Mouse (Mus musculus): ENCODE results near the gene Sdccag8. TPM values are rescaled to one million over a fixed set of nuclear protein-coding genes. Genes with fewer than 3 reads are reported as not detected.

Sdccag8 gene
- polyA plus RNA-seq, 1 experiment from 2014 or later = 14.6 TPM

DNA sequence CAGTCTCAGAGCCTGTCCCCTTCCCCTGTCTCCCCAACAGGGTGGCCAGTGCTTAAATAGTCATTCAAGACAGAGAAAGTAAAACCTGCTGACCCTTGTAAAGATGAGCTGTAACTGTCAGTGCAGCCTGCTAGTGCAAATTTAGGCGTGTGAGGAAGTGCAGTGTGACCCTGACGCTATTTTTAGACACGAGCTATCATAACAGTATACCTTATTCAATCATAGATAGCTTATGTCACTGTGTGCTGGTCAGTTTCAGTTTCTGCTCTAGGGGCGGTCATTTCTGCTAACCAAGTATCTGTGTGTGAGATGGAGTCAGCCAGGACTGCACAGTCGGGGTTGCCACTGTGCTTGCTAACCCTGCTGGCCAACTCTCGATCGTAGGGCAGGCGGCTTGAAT lies 9.4 kb downstream of the Sdccag8 start:
- no peaks in the 10 kb centered on the region for H3K9me3 ChIP-seq (ENCODE audit: control insufficient read depth, low read length)
- no peaks in the 10 kb centered on the region for H3K4me1 ChIP-seq (ENCODE audit: control insufficient read depth, insufficient read depth, low read length)
- 88% methylated on average over 8 of the region's 8 CpGs for WGBS
- no peak overlapping the region for H3K9ac ChIP-seq (ENCODE audit: low read length)
- H3K4me3 ChIP-seq (ENCODE audit: low read depth, low read length) = no peak overlapping the region
- H3K4me2 ChIP-seq (ENCODE audit: low read depth, severe bottlenecking) = no peak overlapping the region
- DNase-seq (ENCODE audit: low spot score) (no peak), ATAC-seq (ENCODE audit: insufficient number of reproducible peaks, low FRiP score, low TSS enrichment, low read depth) (no peak)
- no peaks in the 10 kb centered on the region for H3K27me3 ChIP-seq (ENCODE audit: control insufficient read depth, insufficient read depth, low read length)
- no peaks in the 10 kb centered on the region for H3K36me3 ChIP-seq (ENCODE audit: control insufficient read depth, insufficient read depth, low read length)
- no peak overlapping the region for H3K27ac ChIP-seq (replicated peaks; ENCODE audit: low read depth, low read length)

DNA sequence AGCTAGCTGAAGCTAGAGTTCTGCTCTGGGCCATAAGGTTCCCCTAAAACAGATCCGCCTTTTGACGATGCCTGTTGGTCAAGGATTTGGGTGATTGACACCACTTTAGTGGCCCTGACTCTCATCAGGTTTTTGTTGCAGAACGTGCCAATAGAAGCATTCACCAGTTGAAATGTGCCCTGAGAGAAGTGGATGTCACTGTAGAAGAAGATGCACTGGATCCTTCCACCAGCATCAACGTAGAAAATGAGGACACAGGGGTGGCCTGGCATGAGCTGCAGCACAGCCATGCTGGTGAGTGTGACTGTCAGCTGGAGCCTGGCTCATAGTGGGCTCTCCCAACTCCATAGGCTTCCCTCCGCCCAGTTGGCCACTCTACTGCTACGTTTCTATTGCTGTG lies 10.2 kb downstream of the Sdccag8 start:
- WGBS = 79% methylated on average over 6 of the region's 6 CpGs
- ATAC-seq (ENCODE audit: insufficient number of reproducible peaks, low FRiP score, low TSS enrichment, low read depth) (no peak), DNase-seq (ENCODE audit: low spot score) (no peak)
- Histone ChIP-seq H3K36me3 (ENCODE audit: control insufficient read depth, insufficient read depth, low read length) (no peaks in the 10 kb centered on the region), H3K9me3 (ENCODE audit: control insufficient read depth, low read length) (no peaks in the 10 kb centered on the region), H3K4me2 (ENCODE audit: low read depth, severe bottlenecking) (no peak overlapping the region), H3K4me3 (ENCODE audit: low read depth, low read length) (no peak overlapping the region), H3K9ac (ENCODE audit: low read length) (no peak overlapping the region), H3K27me3 (ENCODE audit: control insufficient read depth, insufficient read depth, low read length) (no peaks in the 10 kb centered on the region), H3K27ac (replicated peaks; ENCODE audit: low read depth, low read length) (no peak overlapping the region), H3K4me1 (ENCODE audit: control insufficient read depth, insufficient read depth, low read length) (no peaks in the 10 kb centered on the region)

DNA sequence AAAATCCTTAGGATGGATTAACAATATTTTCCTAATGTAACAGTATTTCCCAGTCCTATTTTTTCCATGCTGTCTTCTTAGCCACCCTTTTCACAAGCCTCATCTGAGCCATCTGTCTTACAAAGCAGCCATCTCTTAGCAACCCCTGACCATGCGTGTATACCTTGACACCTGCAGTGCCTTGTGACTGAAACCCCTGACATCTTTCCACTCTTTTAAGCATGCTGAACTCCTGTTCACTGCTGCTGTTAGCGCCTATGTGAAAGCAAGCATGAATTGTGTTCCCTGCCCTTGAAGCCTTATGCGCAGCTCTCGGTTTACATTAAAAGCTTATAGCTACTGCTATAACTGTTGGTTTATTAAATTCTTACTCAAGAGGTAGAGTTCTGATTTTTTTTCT lies 10.6 kb downstream of the Sdccag8 start:
- Histone ChIP-seq H3K9ac (ENCODE audit: low read length) (no peak overlapping the region), H3K36me3 (ENCODE audit: control insufficient read depth, insufficient read depth, low read length) (no peaks in the 10 kb centered on the region), H3K27me3 (ENCODE audit: control insufficient read depth, insufficient read depth, low read length) (no peaks in the 10 kb centered on the region), H3K4me3 (ENCODE audit: low read depth, low read length) (no peak overlapping the region), H3K27ac (replicated peaks; ENCODE audit: low read depth, low read length) (no peak overlapping the region), H3K9me3 (ENCODE audit: control insufficient read depth, low read length) (no peaks in the 10 kb centered on the region), H3K4me2 (ENCODE audit: low read depth, severe bottlenecking) (no peak overlapping the region), H3K4me1 (ENCODE audit: control insufficient read depth, insufficient read depth, low read length) (no peaks in the 10 kb centered on the region)
- DNase-seq (ENCODE audit: low spot score) (no peak), ATAC-seq (ENCODE audit: insufficient number of reproducible peaks, low FRiP score, low TSS enrichment, low read depth) (no peak)
- 95% methylated on average over 4 of the region's 4 CpGs for WGBS

DNA sequence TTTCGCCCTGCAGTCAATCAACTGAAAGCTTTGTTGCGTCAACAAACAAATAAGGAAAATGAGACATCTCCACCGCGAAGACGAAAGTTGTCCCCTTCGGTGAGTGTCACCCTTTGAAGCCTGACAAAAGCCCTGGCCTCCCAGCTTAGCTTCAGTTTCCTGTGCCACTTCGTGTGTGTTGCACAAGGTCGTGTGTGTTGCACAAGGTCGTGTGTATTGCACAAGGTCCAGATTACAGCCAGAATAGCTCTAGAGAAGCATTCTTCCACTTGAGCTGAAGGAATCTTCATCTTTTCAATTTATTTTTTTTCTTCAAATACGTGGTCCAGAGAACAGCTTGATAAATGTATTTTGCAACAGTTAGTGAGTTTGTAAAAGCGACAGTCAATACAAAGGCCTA lies 11.7 kb downstream of the Sdccag8 start:
- H3K27ac ChIP-seq (replicated peaks; ENCODE audit: low read depth, low read length) = no peak overlapping the region
- no peaks in the 10 kb centered on the region for H3K9me3 ChIP-seq (ENCODE audit: control insufficient read depth, low read length)
- no peak overlapping the region for H3K9ac ChIP-seq (ENCODE audit: low read length)
- WGBS = 88% methylated on average over 11 of the region's 11 CpGs
- ATAC-seq (ENCODE audit: insufficient number of reproducible peaks, low FRiP score, low TSS enrichment, low read depth) (no peak), DNase-seq (ENCODE audit: low spot score) (no peak)
- H3K4me2 ChIP-seq (ENCODE audit: low read depth, severe bottlenecking) = no peak overlapping the region
- H3K27me3 ChIP-seq (ENCODE audit: control insufficient read depth, insufficient read depth, low read length) = no peaks in the 10 kb centered on the region
- no peak overlapping the region for H3K4me3 ChIP-seq (ENCODE audit: low read depth, low read length)
- no peaks in the 10 kb centered on the region for H3K4me1 ChIP-seq (ENCODE audit: control insufficient read depth, insufficient read depth, low read length)
- no peaks in the 10 kb centered on the region for H3K36me3 ChIP-seq (ENCODE audit: control insufficient read depth, insufficient read depth, low read length)

DNA sequence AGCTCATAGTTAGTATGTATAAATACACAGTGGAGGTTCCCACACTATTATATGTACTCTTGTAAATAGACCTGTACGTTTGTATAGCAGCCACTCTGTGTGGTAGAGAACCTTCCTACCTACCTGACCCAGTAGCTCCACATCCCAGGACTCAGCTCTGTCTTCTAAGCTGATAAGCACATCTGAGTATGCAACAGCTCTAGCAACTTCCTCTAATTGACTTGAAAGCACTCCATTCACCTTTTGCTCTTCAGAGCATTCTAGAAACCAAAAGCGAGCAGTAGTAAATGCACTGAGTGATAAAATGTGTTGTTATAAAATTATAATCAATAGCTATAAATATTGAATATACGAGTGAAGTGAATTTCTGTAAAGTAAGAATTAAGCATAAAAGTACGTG lies 12.5 kb downstream of the Sdccag8 start:
- no peaks in the 10 kb centered on the region for H3K4me1 ChIP-seq (ENCODE audit: control insufficient read depth, insufficient read depth, low read length)
- no peaks in the 10 kb centered on the region for H3K9me3 ChIP-seq (ENCODE audit: control insufficient read depth, low read length)
- no peak overlapping the region for H3K9ac ChIP-seq (ENCODE audit: low read length)
- DNase-seq (ENCODE audit: low spot score) (no peak), ATAC-seq (ENCODE audit: insufficient number of reproducible peaks, low FRiP score, low TSS enrichment, low read depth) (no peak)
- H3K36me3 ChIP-seq (ENCODE audit: control insufficient read depth, insufficient read depth, low read length) = no peaks in the 10 kb centered on the region
- H3K27ac ChIP-seq (replicated peaks; ENCODE audit: low read depth, low read length) = no peak overlapping the region
- WGBS = 91% methylated on average over 4 of the region's 4 CpGs
- H3K4me2 ChIP-seq (ENCODE audit: low read depth, severe bottlenecking) = no peak overlapping the region
- H3K27me3 ChIP-seq (ENCODE audit: control insufficient read depth, insufficient read depth, low read length) = no peaks in the 10 kb centered on the region
- no peak overlapping the region for H3K4me3 ChIP-seq (ENCODE audit: low read depth, low read length)

DNA sequence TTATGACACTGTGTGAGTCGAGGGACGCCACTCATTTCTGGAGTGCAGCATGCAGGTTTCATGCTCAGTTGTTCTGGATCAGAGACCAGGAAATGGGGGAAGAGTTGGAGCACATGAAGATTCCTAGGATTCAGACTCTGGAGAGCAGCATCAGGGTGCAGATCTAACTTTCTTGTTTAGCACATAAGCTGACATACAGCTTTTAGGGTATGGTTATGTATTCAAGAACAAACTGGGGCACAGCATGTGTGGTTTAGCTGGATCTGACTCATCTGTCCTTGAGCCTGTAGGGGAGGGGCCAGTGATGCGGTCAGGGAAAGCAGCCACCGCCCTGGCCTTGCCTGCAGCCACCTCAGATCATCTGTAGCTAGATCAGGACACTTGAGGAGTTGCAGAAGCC lies 12.9 kb downstream of the Sdccag8 start:
- ATAC-seq (ENCODE audit: insufficient number of reproducible peaks, low FRiP score, low TSS enrichment, low read depth) = no peak
- Histone ChIP-seq H3K4me3 (ENCODE audit: low read depth, low read length) (no peak overlapping the region), H3K9me3 (ENCODE audit: control insufficient read depth, low read length) (no peaks in the 10 kb centered on the region), H3K4me1 (ENCODE audit: control insufficient read depth, insufficient read depth, low read length) (no peaks in the 10 kb centered on the region), H3K27me3 (ENCODE audit: control insufficient read depth, insufficient read depth, low read length) (no peaks in the 10 kb centered on the region), H3K9ac (ENCODE audit: low read length) (no peak overlapping the region), H3K27ac (replicated peaks; ENCODE audit: low read depth, low read length) (no peak overlapping the region), H3K36me3 (ENCODE audit: control insufficient read depth, insufficient read depth, low read length) (no peaks in the 10 kb centered on the region), H3K4me2 (ENCODE audit: low read depth, severe bottlenecking) (no peak overlapping the region)
- 85% methylated on average over 4 of the region's 4 CpGs for WGBS
- DNase-seq (ENCODE audit: low spot score) = no peak

DNA sequence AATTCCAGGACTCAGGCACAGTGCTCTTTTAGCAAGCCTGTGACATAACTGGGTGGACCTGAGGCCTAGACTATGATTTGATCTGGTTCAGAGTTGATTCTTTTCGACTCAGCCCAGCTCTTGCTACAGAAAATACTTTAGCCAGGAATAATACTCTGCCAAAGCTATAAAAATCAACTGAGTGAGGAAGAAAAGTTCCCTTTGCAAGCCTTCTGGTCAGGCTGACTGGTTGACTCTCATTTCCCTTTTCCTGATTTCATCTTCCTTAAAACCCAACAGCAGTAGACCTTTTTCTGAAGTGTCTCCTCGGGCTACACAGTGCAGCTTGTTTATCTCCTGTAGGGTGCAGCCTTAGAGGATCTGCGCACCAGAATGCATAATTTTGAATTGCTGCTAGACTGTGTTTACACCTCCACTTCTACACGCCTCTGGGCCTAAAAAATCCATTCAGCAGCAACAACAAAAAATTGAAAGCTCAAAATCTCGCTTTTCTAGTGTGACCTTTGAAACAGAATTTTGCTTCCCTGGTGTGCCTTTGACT lies 13.6 kb downstream of the Sdccag8 start:
- no peak overlapping the region for H3K4me2 ChIP-seq (ENCODE audit: low read depth, severe bottlenecking)
- 75% methylated on average over 5 of the region's 5 CpGs for WGBS
- H3K4me1 ChIP-seq (ENCODE audit: control insufficient read depth, insufficient read depth, low read length) = no peaks in the 10 kb centered on the region
- H3K27ac ChIP-seq (replicated peaks; ENCODE audit: low read depth, low read length) = no peak overlapping the region
- H3K9ac ChIP-seq (ENCODE audit: low read length) = no peak overlapping the region
- no peaks in the 10 kb centered on the region for H3K36me3 ChIP-seq (ENCODE audit: control insufficient read depth, insufficient read depth, low read length)
- no peak for DNase-seq (ENCODE audit: low spot score)
- H3K9me3 ChIP-seq (ENCODE audit: control insufficient read depth, low read length) = no peaks in the 10 kb centered on the region
- H3K4me3 ChIP-seq (ENCODE audit: low read depth, low read length) = no peak overlapping the region
- ATAC-seq (ENCODE audit: insufficient number of reproducible peaks, low FRiP score, low TSS enrichment, low read depth) = no peak
- no peaks in the 10 kb centered on the region for H3K27me3 ChIP-seq (ENCODE audit: control insufficient read depth, insufficient read depth, low read length)

DNA sequence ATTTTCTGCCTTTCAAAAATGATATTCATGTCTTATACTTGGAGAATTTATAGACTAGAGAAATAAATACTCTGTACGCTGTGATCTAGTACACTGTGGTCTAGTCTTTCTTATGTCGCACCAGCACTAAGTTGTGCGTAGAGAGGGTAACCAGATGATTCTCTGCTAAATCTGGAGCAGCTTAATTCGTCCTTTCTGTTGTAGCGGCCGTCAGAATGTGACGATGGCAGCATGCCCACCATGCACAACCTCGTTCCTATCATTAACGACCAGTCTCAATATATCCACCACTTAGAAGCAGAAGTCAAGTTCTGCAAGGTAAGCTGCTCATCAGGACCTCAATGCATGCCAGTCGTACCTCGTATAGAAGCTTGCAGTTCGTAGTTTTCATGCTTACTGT lies 14.2 kb downstream of the Sdccag8 start:
- DNase-seq (ENCODE audit: low spot score) (no peak), ATAC-seq (ENCODE audit: insufficient number of reproducible peaks, low FRiP score, low TSS enrichment, low read depth) (no peak)
- H3K36me3 ChIP-seq (ENCODE audit: control insufficient read depth, insufficient read depth, low read length) = no peaks in the 10 kb centered on the region
- H3K9ac ChIP-seq (ENCODE audit: low read length) = no peak overlapping the region
- 91% methylated on average over 12 of the region's 12 CpGs for WGBS
- H3K4me3 ChIP-seq (ENCODE audit: low read depth, low read length) = no peak overlapping the region
- H3K4me2 ChIP-seq (ENCODE audit: low read depth, severe bottlenecking) = no peak overlapping the region
- no peaks in the 10 kb centered on the region for H3K9me3 ChIP-seq (ENCODE audit: control insufficient read depth, low read length)
- H3K27me3 ChIP-seq (ENCODE audit: control insufficient read depth, insufficient read depth, low read length) = no peaks in the 10 kb centered on the region
- H3K4me1 ChIP-seq (ENCODE audit: control insufficient read depth, insufficient read depth, low read length) = no peaks in the 10 kb centered on the region
- no peak overlapping the region for H3K27ac ChIP-seq (replicated peaks; ENCODE audit: low read depth, low read length)

- DNase-seq (ENCODE audit: low spot score) (no peak), ATAC-seq (ENCODE audit: insufficient number of reproducible peaks, low FRiP score, low TSS enrichment, low read depth) (no peak)
- 81% methylated on average over 2 of the region's 2 CpGs for WGBS
These were observed 17.6 kb downstream of the Sdccag8 start for GRCm38 (mm10) chr1:176832071-176832470.

More at GRCm38 (mm10) chr1:176832071-176832470, 17.6 kb downstream of the Sdccag8 start:
- Histone ChIP-seq H3K9me3 (ENCODE audit: control insufficient read depth, low read length) (no peaks in the 10 kb centered on the region), H3K9ac (ENCODE audit: low read length) (no peak overlapping the region), H3K4me1 (ENCODE audit: control insufficient read depth, insufficient read depth, low read length) (no peaks in the 10 kb centered on the region), H3K36me3 (ENCODE audit: control insufficient read depth, insufficient read depth, low read length) (no peaks in the 10 kb centered on the region), H3K4me3 (ENCODE audit: low read depth, low read length) (no peak overlapping the region), H3K4me2 (ENCODE audit: low read depth, severe bottlenecking) (no peak overlapping the region), H3K27ac (replicated peaks; ENCODE audit: low read depth, low read length) (no peak overlapping the region), H3K27me3 (ENCODE audit: control insufficient read depth, insufficient read depth, low read length) (no peaks in the 10 kb centered on the region)

Data from limb, embryonic 11.5 days (tissue).